Mouse (Mus musculus) spleen, postnatal 14 days (tissue): ENCODE data around the gene Cldn7.
"Not testable (repeated sequence)": the region's sequence is repeated elsewhere in the genome, so short reads cannot be mapped to it uniquely, and the experiment has no call there.

ENCODE experiments used
- DNase-seq, 2 experiments: peaks; one replicate each; pipeline ENCODE4 v3.0.0; 2021 to 2022; ENCODE audit warnings: low spot score in 2 of 2

Cldn7 gene

GRCm38 (mm10) chr11:69955618-69956017, 9.0 kb upstream of the Cldn7 start:
- DNase-seq: not testable (repeated sequence)

- DNase-seq: no peak
Observed at GRCm38 (mm10) chr11:69956218-69956617, 8.4 kb upstream of the Cldn7 start.

GRCm38 (mm10) chr11:69960616-69961015, 4.0 kb upstream of the Cldn7 start:
- no peak for DNase-seq

- no peak for DNase-seq
Observed at GRCm38 (mm10) chr11:69961841-69962240, 2.7 kb upstream of the Cldn7 start.

GRCm38 (mm10) chr11:69965271-69966005, 859 bp downstream of the Cldn7 start:
- no peak for DNase-seq

- no peak for DNase-seq
Observed at GRCm38 (mm10) chr11:69966006-69966859, 1.7 kb downstream of the Cldn7 start.

- DNase-seq: no peak
Observed at GRCm38 (mm10) chr11:69966860-69967517, 2.4 kb downstream of the Cldn7 start.

- DNase-seq: no peak
Observed at GRCm38 (mm10) chr11:69968793-69969192, 4.2 kb downstream of the Cldn7 start.

- DNase-seq: no peak
Observed at GRCm38 (mm10) chr11:69970222-69970621, 5.6 kb downstream of the Cldn7 start.

GRCm38 (mm10) chr11:69970775-69971174, 6.2 kb downstream of the Cldn7 start:
- DNase-seq: no peak

- no peak for DNase-seq
Observed at GRCm38 (mm10) chr11:69974907-69975306, 10.3 kb downstream of the Cldn7 start.

GRCm38 (mm10) chr11:69976271-69976670, 11.7 kb downstream of the Cldn7 start:
- DNase-seq: no peak

- DNase-seq: no peak
Observed at GRCm38 (mm10) chr11:69979827-69980195, 15.2 kb downstream of the Cldn7 start.

GRCm38 (mm10) chr11:69980196-69981140, 15.9 kb downstream of the Cldn7 start:
- peak; percentile 89 to 93 for DNase-seq

- peak in 1 of 2 experiments; percentile 40 for DNase-seq
Observed at GRCm38 (mm10) chr11:69981141-69981762, 16.7 kb downstream of the Cldn7 start, which contains the start of gene Ctdnep1. TSS of gene Ctdnep1 (plus strand) at chr11:69981156.

GRCm38 (mm10) chr11:69982225-69982624, 17.6 kb downstream of the Cldn7 start, which contains the start of gene Elp5:
TSS of gene Elp5 (minus strand) at chr11:69982517.
- no peak for DNase-seq

- no peak for DNase-seq
Observed at GRCm38 (mm10) chr11:69982877-69983276, 18.3 kb downstream of the Cldn7 start.

- DNase-seq: no peak
Observed at GRCm38 (mm10) chr11:69983377-69983776, 18.8 kb downstream of the Cldn7 start.

GRCm38 (mm10) chr11:69984431-69984830, 19.9 kb downstream of the Cldn7 start:
- DNase-seq: no peak

- DNase-seq: no peak
Observed at GRCm38 (mm10) chr11:69989949-69990348, 25.4 kb downstream of the Cldn7 start.
